Mouse (Mus musculus): ENCODE data around the gene Jdp2.

- TF ChIP-seq CTCF (IDR thresholded peaks at IDR 0.05; ENCODE audit: low read depth, low read length): no peak
- no peak for TF ChIP-seq POLR2A (IDR thresholded peaks at IDR 0.05; ENCODE audit: extremely low read depth, insufficient read depth, low read length)
Measured at GRCm38 (mm10) chr12:85614090-85614489, 15.3 kb downstream of the Jdp2 start.

Measured in liver, adult 2 months (tissue).